Mouse (Mus musculus) limb, embryonic 14.5 days (tissue): Measurements from ENCODE around the gene Prph. TPM values are rescaled to one million over a fixed set of nuclear protein-coding genes. Genes with fewer than 3 reads are reported as not detected.
A peak's percentile ranks its signal among the peaks of the same experiment; 100 is the strongest.

Experiments used
- ATAC-seq: fragments of 200-750 bp; cut with Nextera tagmentation; 2 replicates; pipeline ENCODE4 v1.8.0; 2017; ENCODE audit warnings: low read depth, moderate number of reproducible peaks, moderate TSS enrichment; ENCODE audit not compliant: low FRiP score
- DNase-seq: peaks from one replicate; pipeline ENCODE4 v3.0.0-alpha.2; 2015; ENCODE audit warnings: low spot score
- H3K27ac ChIP-seq: fragments of 300-500 bp; sonication (generic); replicated peaks from 2 replicates; pipeline ENCODE4 v1.5.1; 2014; ENCODE audit warnings: low read depth, mild to moderate bottlenecking, low read length, moderate library complexity, mixed read lengths
- H3K27me3 ChIP-seq: fragments of 300-500 bp; sonication (generic); 2 replicates; pipeline ENCODE4 v1.6.1; 2014; ENCODE audit warnings: low read length, mixed read lengths; ENCODE audit not compliant: control insufficient read depth, insufficient read depth
- H3K36me3 ChIP-seq: fragments of 300-500 bp; sonication (generic); 2 replicates; pipeline ENCODE4 v1.6.1; 2014; ENCODE audit warnings: mild to moderate bottlenecking, low read length, moderate library complexity, mixed read lengths; ENCODE audit not compliant: control insufficient read depth, insufficient read depth
- H3K4me1 ChIP-seq: fragments of 300-500 bp; sonication (generic); 2 replicates; pipeline ENCODE4 v1.6.1; 2014; ENCODE audit warnings: antibody characterized with exemption, low read length, mixed read lengths; ENCODE audit not compliant: control insufficient read depth, insufficient read depth
- H3K4me2 ChIP-seq: fragments of 300-500 bp; sonication (generic); replicated peaks from 2 replicates; pipeline ENCODE4 v1.6.1; 2014; ENCODE audit warnings: low read depth, mild to moderate bottlenecking, low read length, moderate library complexity; ENCODE audit not compliant: severe bottlenecking
- H3K4me3 ChIP-seq: fragments of 300-500 bp; sonication (generic); replicated peaks from 2 replicates; pipeline ENCODE4 v1.5.1; 2014; ENCODE audit warnings: low read length
- H3K9ac ChIP-seq: fragments of 300-500 bp; sonication (generic); 2 replicates; pipeline ENCODE4 v1.6.1; 2014; ENCODE audit warnings: mild to moderate bottlenecking, low read depth, low read length, moderate library complexity; ENCODE audit not compliant: severe bottlenecking
- H3K9me3 ChIP-seq: fragments of 300-500 bp; sonication (generic); 2 replicates; pipeline ENCODE4 v1.6.1; 2016; ENCODE audit warnings: low read length; ENCODE audit not compliant: control insufficient read depth
- POLR2A ChIP-seq: fragments of 200-500 bp; IDR thresholded peaks from 2 replicates; pipeline ENCODE4 v1.8.0; 2012; ENCODE audit warnings: inconsistent platforms, mild to moderate bottlenecking, moderate library complexity, borderline replicate concordance; ENCODE audit not compliant: insufficient read depth, insufficient read length; ENCODE audit errors: extremely low read depth
- WGBS: fragments of 180-500 bp; shearing (Covaris S2); extraction: QIAGEN DNeasy Blood & Tissue Kit; methylation state at CpG from one replicate; pipeline ENCODE4 v1.1.7; 2014; 5-methylcytosine and 5-hydroxymethylcytosine counted together
- polyA plus RNA-seq, 2 experiments: library from polyadenylated mRNA; depleted of rRNA in 1 of 2; stranded (reverse) in 1 of 2; unstranded in 1 of 2; fragments of >200 nt; fragmentation: Nextera tagmentation in 1 of 2; extraction: Ambion mirVana in 1 of 2; gene quantifications; 2 replicates each; pipeline versions ENCODE4 v1.2.1 to v1.2.3; 2012 to 2014

The Prph gene
- polyA plus RNA-seq, 2 experiments: 1.3 to 4.2 TPM

GRCm38 (mm10) chr15:99049473-99050253 lies 5.3 kb upstream of the Prph start:
- peak; percentile 78 for DNase-seq
- Histone ChIP-seq H3K27ac (no peak overlapping the region), H3K9ac (no peak overlapping the region), H3K4me1 (peaks cover 11% of the 10 kb centered on the region), H3K9me3 (no peaks in the 10 kb centered on the region), H3K27me3 (peaks cover 23% of the 10 kb centered on the region), H3K4me2 (no peak overlapping the region), H3K4me3 (no peak overlapping the region), H3K36me3 (no peaks in the 10 kb centered on the region)
- no peak for TF ChIP-seq POLR2A
- 30% methylated on average over 13 of the region's 13 CpGs for WGBS
- ATAC-seq: no peak

- WGBS: 8% methylated on average over 9 of the region's 9 CpGs
- DNase-seq: no peak
- no peak for ATAC-seq
Observed at GRCm38 (mm10) chr15:99053373-99053772, 1.6 kb upstream of the Prph start.

DNA sequence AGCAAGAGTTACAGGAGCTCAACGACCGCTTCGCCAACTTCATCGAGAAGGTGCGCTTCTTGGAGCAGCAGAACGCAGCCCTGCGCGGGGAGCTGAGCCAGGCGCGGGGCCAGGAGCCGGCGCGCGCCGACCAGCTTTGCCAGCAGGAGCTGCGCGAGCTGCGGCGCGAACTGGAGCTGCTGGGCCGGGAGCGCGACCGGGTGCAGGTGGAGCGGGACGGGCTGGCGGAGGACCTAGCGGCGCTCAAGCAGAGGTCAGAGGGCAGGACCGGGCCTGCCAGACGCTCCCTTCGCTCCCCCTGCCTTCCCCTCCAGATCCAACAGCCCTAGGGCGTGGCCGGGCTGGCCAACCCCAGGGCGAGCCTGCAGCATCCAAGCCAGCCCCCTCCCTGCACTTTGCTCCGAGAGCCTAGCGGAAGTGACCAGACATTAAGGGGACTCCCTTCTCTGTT lies 562 bp downstream of the Prph start:
- peak overlapping the region; percentile 39 for H3K4me3 ChIP-seq
- 0% methylated on average over 20 of the region's 37 CpGs for WGBS
- no peaks in the 10 kb centered on the region for H3K9me3 ChIP-seq
- peaks cover 66% of the 10 kb centered on the region for H3K27me3 ChIP-seq
- peaks cover 16% of the 10 kb centered on the region for H3K4me1 ChIP-seq
- no peak for DNase-seq
- peak overlapping the region; percentile 75 for H3K4me2 ChIP-seq
- no peaks in the 10 kb centered on the region for H3K36me3 ChIP-seq
- H3K27ac ChIP-seq: no peak overlapping the region
- no peak for TF ChIP-seq POLR2A
- peak overlapping the region; percentile 21; the same call in 1 of the 2 replicates for H3K9ac ChIP-seq
- peak; percentile 17; the same call in 1 of the 2 replicates for ATAC-seq

More at GRCm38 (mm10) chr15:99053373-99053772, 1.6 kb upstream of the Prph start:
- no peak overlapping the region for H3K9ac ChIP-seq
- H3K4me1 ChIP-seq: peaks cover 19% of the 10 kb centered on the region
- no peaks in the 10 kb centered on the region for H3K9me3 ChIP-seq
- TF ChIP-seq POLR2A: no peak
- H3K36me3 ChIP-seq: no peaks in the 10 kb centered on the region
- H3K4me2 ChIP-seq: no peak overlapping the region
- H3K4me3 ChIP-seq: no peak overlapping the region
- peaks cover 60% of the 10 kb centered on the region for H3K27me3 ChIP-seq
- no peak overlapping the region for H3K27ac ChIP-seq

- H3K4me1 ChIP-seq: peaks cover 15% of the 10 kb centered on the region
- 4% methylated on average over 14 of the region's 14 CpGs for WGBS
- H3K4me2 ChIP-seq: peak overlapping the region; percentile 75; the same call in 1 of the 2 replicates
- H3K9me3 ChIP-seq: no peaks in the 10 kb centered on the region
- H3K27ac ChIP-seq: no peak overlapping the region
- peak overlapping the region; percentile 39 for H3K4me3 ChIP-seq
- no peak overlapping the region for H3K9ac ChIP-seq
- peaks cover 66% of the 10 kb centered on the region for H3K27me3 ChIP-seq
- ATAC-seq (no peak), DNase-seq (no peak)
- TF ChIP-seq POLR2A: no peak
- no peaks in the 10 kb centered on the region for H3K36me3 ChIP-seq
Observed at GRCm38 (mm10) chr15:99056332-99056731, 1.4 kb downstream of the Prph start.

GRCm38 (mm10) chr15:99065557-99066165 lies 10.7 kb downstream of the Prph start:
- H3K9me3 ChIP-seq: no peaks in the 10 kb centered on the region
- 70% methylated on average over 12 of the region's 12 CpGs for WGBS
- H3K9ac ChIP-seq: no peak overlapping the region
- no peak for TF ChIP-seq POLR2A
- H3K27me3 ChIP-seq: no peaks in the 10 kb centered on the region
- ATAC-seq (no peak), DNase-seq (no peak)
- no peak overlapping the region for H3K4me2 ChIP-seq
- H3K36me3 ChIP-seq: no peaks in the 10 kb centered on the region
- H3K4me1 ChIP-seq: no peaks in the 10 kb centered on the region
- H3K27ac ChIP-seq: no peak overlapping the region
- no peak overlapping the region for H3K4me3 ChIP-seq
